Mouse (Mus musculus): ENCODE data around the gene Prr14. TPM values are rescaled to one million over a fixed set of nuclear protein-coding genes. Genes with fewer than 3 reads are reported as not detected.
"Not testable (repeated sequence)": the region's sequence is repeated elsewhere in the genome, so short reads cannot be mapped to it uniquely, and the experiment has no call there.

The Prr14 gene
- polyA plus RNA-seq, 1 experiment from 2014 or later: 36.2 TPM

DNA sequence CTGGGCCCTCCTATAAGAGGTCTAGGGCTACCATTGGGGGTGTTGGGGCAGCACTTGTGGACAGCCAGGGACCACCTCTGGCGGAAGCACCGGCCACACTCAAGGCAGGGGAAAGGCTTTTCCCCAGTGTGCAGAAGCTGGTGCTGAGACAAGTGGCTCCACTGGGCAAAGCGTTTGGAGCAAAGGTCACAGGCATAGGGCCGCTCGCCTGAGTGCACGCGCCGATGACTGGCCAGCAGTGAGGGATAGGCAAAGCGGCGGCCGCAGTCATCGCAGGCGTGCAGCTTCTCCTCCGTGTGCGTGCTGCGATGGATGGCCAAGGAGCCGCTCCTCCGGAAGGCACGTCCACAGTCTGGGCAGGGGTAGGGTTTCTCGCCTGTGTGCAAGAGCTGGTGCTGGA lies 15.4 kb upstream of the Prr14 start:
- Histone ChIP-seq H3K4me2 (ENCODE audit: low read depth, low read length) (no peak overlapping the region), H3K4me1 (ENCODE audit: control insufficient read depth, insufficient read depth, low read length) (no peaks in the 10 kb centered on the region), H3K9ac (ENCODE audit: low read depth, low read length) (no peak overlapping the region), H3K4me3 (ENCODE audit: low read length) (no peak overlapping the region), H3K9me3 (ENCODE audit: control insufficient read depth, low read length) (no peaks in the 10 kb centered on the region), H3K27ac (ENCODE audit: low read length) (no peak overlapping the region), H3K27me3 (replicated peaks; ENCODE audit: control insufficient read depth, insufficient read depth, low read length) (no peaks in the 10 kb centered on the region), H3K36me3 (ENCODE audit: control insufficient read depth, insufficient read depth, low read length) (peaks cover 20% of the 10 kb centered on the region)
- ATAC-seq: no peak
- WGBS: 91% methylated on average over 20 of the region's 20 CpGs

- peak within 1 kb of the TSS; percentile 97 for H3K9ac ChIP-seq (ENCODE audit: low read depth, low read length)
- H3K27me3 ChIP-seq (replicated peaks; ENCODE audit: control insufficient read depth, insufficient read depth, low read length): no peaks in the 10 kb centered on the region
- H3K4me1 ChIP-seq (ENCODE audit: control insufficient read depth, insufficient read depth, low read length): 0 out of 2 replicates have a peak, but pooled peaks cover 14% of the 10 kb centered on the region
- WGBS: under 1% methylated on average over 54 of the region's 54 CpGs
- peak; percentile 94 for ATAC-seq
- H3K4me3 ChIP-seq (ENCODE audit: low read length): peak within 1 kb of the TSS; percentile 88
- H3K36me3 ChIP-seq (ENCODE audit: control insufficient read depth, insufficient read depth, low read length): peaks cover 11% of the 10 kb centered on the region
- H3K27ac ChIP-seq (ENCODE audit: low read length): peak within 1 kb of the TSS; percentile 96
- H3K9me3 ChIP-seq (ENCODE audit: control insufficient read depth, low read length): no peaks in the 10 kb centered on the region
- H3K4me2 ChIP-seq (ENCODE audit: low read depth, low read length): peak within 1 kb of the TSS; percentile 61
Observed at GRCm38 (mm10) chr7:127448521-127449300, 10.7 kb upstream of the Prr14 start, which contains the start of gene Zfp689. TSS of gene Zfp689 (minus strand) at chr7:127449158.

GRCm38 (mm10) chr7:127449966-127450365 lies 9.4 kb upstream of the Prr14 start:
- no peak for ATAC-seq
- Histone ChIP-seq H3K9ac (ENCODE audit: low read depth, low read length) (no peak overlapping the region), H3K4me2 (ENCODE audit: low read depth, low read length) (peak overlapping the region; percentile 61), H3K4me3 (ENCODE audit: low read length) (peak overlapping the region; percentile 88), H3K27me3 (replicated peaks; ENCODE audit: control insufficient read depth, insufficient read depth, low read length) (no peaks in the 10 kb centered on the region), H3K36me3 (ENCODE audit: control insufficient read depth, insufficient read depth, low read length) (peaks cover 4% of the 10 kb centered on the region), H3K4me1 (ENCODE audit: control insufficient read depth, insufficient read depth, low read length) (0 out of 2 replicates have a peak, but pooled peaks cover 14% of the 10 kb centered on the region), H3K9me3 (ENCODE audit: control insufficient read depth, low read length) (no peaks in the 10 kb centered on the region), H3K27ac (ENCODE audit: low read length) (no peak overlapping the region)
- 78% methylated on average over 7 of the region's 7 CpGs for WGBS

DNA sequence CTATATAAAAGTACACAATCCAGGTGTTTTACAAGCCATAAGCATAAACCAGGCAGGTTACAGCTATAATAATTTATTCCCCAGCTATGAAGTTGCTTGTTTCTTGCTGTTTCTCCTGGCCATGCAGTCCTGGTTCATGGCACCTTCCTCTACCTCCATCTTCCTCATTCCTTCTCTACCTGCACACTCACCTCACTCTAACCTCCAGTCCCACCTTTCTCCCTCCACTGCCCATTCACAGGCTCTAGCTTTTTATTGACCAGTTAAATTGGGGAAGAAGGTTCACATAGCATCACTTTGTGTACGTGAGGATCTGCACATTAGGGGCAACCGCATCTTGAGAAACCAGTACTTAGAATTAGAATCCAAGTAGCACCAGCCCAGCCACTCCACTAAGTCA lies 6.4 kb upstream of the Prr14 start:
- H3K4me1 ChIP-seq (ENCODE audit: control insufficient read depth, insufficient read depth, low read length): 0 out of 2 replicates have a peak, but pooled peaks cover 14% of the 10 kb centered on the region

GRCm38 (mm10) chr7:127454905-127455304 lies 4.5 kb upstream of the Prr14 start:
- H3K27me3 ChIP-seq (replicated peaks; ENCODE audit: control insufficient read depth, insufficient read depth, low read length): no peaks in the 10 kb centered on the region
- WGBS: 84% methylated on average over 7 of the region's 7 CpGs
- H3K4me1 ChIP-seq (ENCODE audit: control insufficient read depth, insufficient read depth, low read length): 0 out of 2 replicates have a peak, but pooled peaks cover 11% of the 10 kb centered on the region
- no peak overlapping the region for H3K9ac ChIP-seq (ENCODE audit: low read depth, low read length)
- no peaks in the 10 kb centered on the region for H3K9me3 ChIP-seq (ENCODE audit: control insufficient read depth, low read length)
- H3K4me3 ChIP-seq (ENCODE audit: low read length): no peak overlapping the region
- ATAC-seq: no peak
- H3K36me3 ChIP-seq (ENCODE audit: control insufficient read depth, insufficient read depth, low read length): peaks cover 23% of the 10 kb centered on the region
- no peak overlapping the region for H3K4me2 ChIP-seq (ENCODE audit: low read depth, low read length)
- H3K27ac ChIP-seq (ENCODE audit: low read length): no peak overlapping the region

More for the DNA sequence above, 6.4 kb upstream of the Prr14 start:
- Histone ChIP-seq H3K9me3 (ENCODE audit: control insufficient read depth, low read length) (no peaks in the 10 kb centered on the region), H3K4me2 (ENCODE audit: low read depth, low read length) (no peak overlapping the region), H3K27ac (ENCODE audit: low read length) (no peak overlapping the region), H3K27me3 (replicated peaks; ENCODE audit: control insufficient read depth, insufficient read depth, low read length) (no peaks in the 10 kb centered on the region), H3K36me3 (ENCODE audit: control insufficient read depth, insufficient read depth, low read length) (peaks cover 17% of the 10 kb centered on the region), H3K9ac (ENCODE audit: low read depth, low read length) (no peak overlapping the region), H3K4me3 (ENCODE audit: low read length) (no peak overlapping the region)
- ATAC-seq: no peak
- WGBS: 90% methylated on average over 2 of the region's 2 CpGs

- H3K27ac ChIP-seq (ENCODE audit: low read length); ATAC-seq; H3K27me3 ChIP-seq (replicated peaks; ENCODE audit: control insufficient read depth, insufficient read depth, low read length); H3K9ac ChIP-seq (ENCODE audit: low read depth, low read length); H3K4me1 ChIP-seq (ENCODE audit: control insufficient read depth, insufficient read depth, low read length); H3K4me3 ChIP-seq (ENCODE audit: low read length); H3K4me2 ChIP-seq (ENCODE audit: low read depth, low read length); H3K9me3 ChIP-seq (ENCODE audit: control insufficient read depth, low read length): not testable (repeated sequence)
- 75% methylated on average over 3 of the region's 3 CpGs for WGBS
- peaks cover 25% of the 10 kb centered on the region for H3K36me3 ChIP-seq (ENCODE audit: control insufficient read depth, insufficient read depth, low read length)
Observed at GRCm38 (mm10) chr7:127458371-127459122, 864 bp upstream of the Prr14 start.

- Histone ChIP-seq H3K27ac (ENCODE audit: low read length) (no peak overlapping the region), H3K9me3 (ENCODE audit: control insufficient read depth, low read length) (peaks cover 3% of the 10 kb centered on the region; the same call in 1 of the 2 replicates), H3K36me3 (ENCODE audit: control insufficient read depth, insufficient read depth, low read length) (0 out of 2 replicates have a peak, but pooled peaks cover 7% of the 10 kb centered on the region), H3K9ac (ENCODE audit: low read depth, low read length) (no peak overlapping the region), H3K27me3 (replicated peaks; ENCODE audit: control insufficient read depth, insufficient read depth, low read length) (no peaks in the 10 kb centered on the region), H3K4me2 (ENCODE audit: low read depth, low read length) (no peak overlapping the region), H3K4me1 (ENCODE audit: control insufficient read depth, insufficient read depth, low read length) (0 out of 2 replicates have a peak, but pooled peaks cover 2% of the 10 kb centered on the region), H3K4me3 (ENCODE audit: low read length) (no peak overlapping the region)
- no peak for ATAC-seq
- WGBS: 98% methylated on average over 3 of the region's 3 CpGs
Observed at GRCm38 (mm10) chr7:127465191-127465590, 5.8 kb downstream of the Prr14 start.

DNA sequence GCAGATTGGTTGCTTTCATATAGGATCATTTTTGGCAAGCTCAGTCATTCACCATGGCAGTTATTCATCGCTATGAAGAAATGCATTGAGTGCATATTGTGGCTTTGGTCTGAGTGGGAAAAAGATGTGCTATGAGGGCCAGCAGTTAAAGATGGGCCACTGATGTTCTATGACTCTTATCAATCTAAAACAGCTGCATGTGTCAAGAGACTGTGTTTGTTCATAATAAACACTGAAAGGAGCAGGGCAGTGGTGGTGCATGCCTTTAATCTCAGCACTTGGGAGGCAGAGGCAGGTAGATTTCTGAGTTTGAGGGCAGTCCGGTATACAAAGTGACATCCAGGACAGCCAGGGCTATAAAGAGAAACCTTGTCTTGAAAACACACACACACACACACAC lies 6.3 kb downstream of the Prr14 start:
- 98% methylated on average over 2 of the region's 2 CpGs for WGBS
- not testable (repeated sequence) for ATAC-seq

DNA sequence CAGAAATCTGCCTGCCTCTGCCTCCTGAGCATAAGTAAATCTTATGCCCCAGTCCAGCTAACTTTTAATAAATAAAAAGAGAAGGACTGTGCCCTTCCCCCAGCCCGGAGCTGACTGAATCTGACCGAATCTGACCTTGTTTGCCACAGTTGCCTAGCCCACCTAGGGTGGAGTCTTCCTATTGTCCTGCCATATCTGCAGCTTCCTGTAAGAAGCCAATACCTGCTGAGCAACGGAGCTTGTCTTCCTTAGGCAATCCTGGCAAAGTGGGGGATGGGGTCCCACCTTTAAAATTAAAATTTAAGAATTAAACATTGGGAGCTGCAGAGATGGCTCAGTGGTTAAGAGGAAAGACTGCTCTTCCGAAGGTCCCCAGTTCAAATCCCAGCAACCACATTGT lies 7.2 kb downstream of the Prr14 start:
- 0 out of 2 replicates have a peak, but pooled peaks cover 7% of the 10 kb centered on the region for H3K36me3 ChIP-seq (ENCODE audit: control insufficient read depth, insufficient read depth, low read length)
- no peak for ATAC-seq
- H3K27me3 ChIP-seq (replicated peaks; ENCODE audit: control insufficient read depth, insufficient read depth, low read length): no peaks in the 10 kb centered on the region
- 96% methylated on average over 4 of the region's 4 CpGs for WGBS
- no peak overlapping the region for H3K27ac ChIP-seq (ENCODE audit: low read length)
- 0 out of 2 replicates have a peak, but pooled peaks cover 2% of the 10 kb centered on the region for H3K4me1 ChIP-seq (ENCODE audit: control insufficient read depth, insufficient read depth, low read length)
- no peak overlapping the region for H3K9ac ChIP-seq (ENCODE audit: low read depth, low read length)
- peaks cover 3% of the 10 kb centered on the region; the same call in 1 of the 2 replicates for H3K9me3 ChIP-seq (ENCODE audit: control insufficient read depth, low read length)
- no peak overlapping the region for H3K4me3 ChIP-seq (ENCODE audit: low read length)
- no peak overlapping the region for H3K4me2 ChIP-seq (ENCODE audit: low read depth, low read length)

More for the DNA sequence above, 6.3 kb downstream of the Prr14 start:
- H3K9ac ChIP-seq (ENCODE audit: low read depth, low read length); H3K4me1 ChIP-seq (ENCODE audit: control insufficient read depth, insufficient read depth, low read length); H3K27ac ChIP-seq (ENCODE audit: low read length); H3K9me3 ChIP-seq (ENCODE audit: control insufficient read depth, low read length); H3K4me3 ChIP-seq (ENCODE audit: low read length); H3K36me3 ChIP-seq (ENCODE audit: control insufficient read depth, insufficient read depth, low read length); H3K27me3 ChIP-seq (replicated peaks; ENCODE audit: control insufficient read depth, insufficient read depth, low read length); H3K4me2 ChIP-seq (ENCODE audit: low read depth, low read length): not testable (repeated sequence)

Measured in intestine, embryonic 16.5 days (tissue).